Mouse (Mus musculus) megakaryocyte, embryonic 14.5 days (primary cell): Measurements from ENCODE around the gene Suclg1. TPM values are rescaled to one million over a fixed set of nuclear protein-coding genes. Genes with fewer than 3 reads are reported as not detected.
A peak's percentile ranks its signal among the peaks of the same experiment; 100 is the strongest.

Experiments
- H3K27me3 ChIP-seq: replicated peaks from 2 replicates; pipeline ENCODE3; 2012; ENCODE audit warnings: inconsistent platforms
- H3K36me3 ChIP-seq: replicated peaks from 2 replicates; pipeline ENCODE3; 2012; ENCODE audit warnings: low read length, inconsistent platforms, mixed read lengths
- H3K4me1 ChIP-seq: 2 replicates; pipeline ENCODE4 v1.6.1; 2012; ENCODE audit warnings: inconsistent platforms
- H3K4me3 ChIP-seq: replicated peaks from 2 replicates; pipeline ENCODE3; 2012; ENCODE audit warnings: moderate library complexity, mild to moderate bottlenecking, inconsistent platforms
- H3K9me3 ChIP-seq: 2 replicates; pipeline ENCODE4 v1.6.1; 2012; ENCODE audit warnings: inconsistent platforms
- FLI1 ChIP-seq: IDR thresholded peaks from 2 replicates; pipeline ENCODE4 v1.6.1; 2012; ENCODE audit warnings: low read length, inconsistent platforms, mixed read lengths
- GATA1 ChIP-seq: IDR thresholded peaks from 3 replicates; pipeline ENCODE4 v1.6.1; 2012; ENCODE audit warnings: mixed read lengths, low read length, inconsistent platforms, borderline replicate concordance
- polyA plus RNA-seq: library from polyadenylated mRNA; stranded (reverse); fragments of >175 nt; gene quantifications from 2 replicates; pipeline ENCODE4 v1.2.3, GENCODE M21; 2012; ENCODE audit warnings: low replicate concordance; ENCODE audit not compliant: insufficient read depth

The Suclg1 gene
- polyA plus RNA-seq, 1 experiment, result 87.7 TPM

DNA sequence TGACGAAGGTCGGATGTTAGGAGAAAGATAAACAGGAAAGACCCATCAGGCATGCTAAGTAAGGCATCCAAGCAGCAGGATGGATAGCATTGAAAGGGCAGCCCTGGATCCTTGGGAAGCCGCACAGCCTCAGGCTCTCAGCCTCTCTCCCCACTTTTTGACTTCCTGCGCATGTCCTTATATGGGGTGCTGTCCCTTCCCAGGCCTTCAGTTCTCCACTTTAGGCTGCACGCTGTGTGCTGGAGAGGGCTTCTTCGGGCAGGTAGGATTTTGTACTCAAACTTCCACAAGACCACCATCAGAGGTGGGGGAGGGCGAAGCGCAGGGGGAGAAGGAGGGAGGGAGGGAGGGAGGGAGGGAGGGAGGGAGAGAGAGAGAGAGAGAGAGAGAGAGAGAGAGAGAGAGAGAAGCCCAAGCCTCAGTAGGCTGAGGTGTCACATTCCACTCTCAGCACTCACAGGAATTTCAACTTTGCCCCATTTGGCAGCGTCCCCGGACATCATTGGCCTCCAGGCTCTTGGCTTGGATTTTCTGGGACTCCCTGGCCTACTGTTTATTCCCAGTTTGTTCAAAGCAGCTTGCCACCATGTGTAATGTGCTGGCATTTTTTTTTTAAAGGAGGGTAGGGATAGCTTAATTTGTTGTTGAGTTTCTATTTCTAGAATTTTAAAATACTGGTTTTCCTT lies 25.2 kb upstream of the Suclg1 start:
- H3K4me3 ChIP-seq, result peak overlapping the region; percentile 74
- no peaks in the 10 kb centered on the region; the same call in 1 of the 2 replicates for H3K9me3 ChIP-seq
- peaks cover 32% of the 10 kb centered on the region for H3K27me3 ChIP-seq
- no peaks in the 10 kb centered on the region for H3K36me3 ChIP-seq
- TF ChIP-seq GATA1, result no peak
- TF ChIP-seq FLI1, result no peak
- peaks cover 13% of the 10 kb centered on the region for H3K4me1 ChIP-seq

DNA sequence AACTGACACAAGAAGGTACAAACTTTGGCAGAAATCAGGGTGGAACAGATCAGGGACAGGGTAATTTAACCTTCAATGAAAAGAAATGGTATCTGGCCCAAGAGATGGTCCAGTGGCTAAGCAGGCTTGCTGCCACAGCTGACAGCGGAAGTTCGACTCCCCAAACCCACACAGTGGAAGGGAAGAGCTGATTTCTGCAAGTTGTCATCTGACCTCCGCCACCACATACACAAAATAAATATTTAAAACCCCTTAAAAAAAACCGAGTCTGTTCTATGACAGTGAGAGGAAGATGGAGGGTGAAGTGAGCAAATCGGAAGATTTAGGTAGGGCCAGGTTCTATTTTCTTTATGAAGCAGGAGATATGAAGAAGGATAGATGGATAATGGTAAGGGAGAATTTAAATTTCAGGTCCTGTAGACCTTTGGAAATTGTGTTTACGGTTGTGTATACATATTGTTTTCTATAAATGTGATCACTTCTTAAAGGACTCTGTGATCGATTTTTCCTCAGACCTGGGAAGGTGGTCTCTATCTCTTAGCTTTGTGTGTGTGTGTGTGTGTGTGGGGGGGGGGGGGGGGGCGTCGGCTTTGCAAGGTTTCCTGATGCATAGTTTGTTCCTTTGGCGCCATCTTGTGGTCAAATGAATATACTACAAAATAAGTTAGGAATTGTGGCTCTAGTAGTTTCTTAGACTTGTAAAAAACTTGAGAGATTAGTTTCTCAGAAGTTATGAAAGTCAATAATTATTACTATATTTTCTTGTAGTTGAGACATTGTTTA lies 20.6 kb upstream of the Suclg1 start:
- TF ChIP-seq FLI1 (no peak), GATA1 (no peak)
- Histone ChIP-seq H3K4me3 (no peak overlapping the region), H3K36me3 (no peaks in the 10 kb centered on the region), H3K4me1 (peaks cover 7% of the 10 kb centered on the region), H3K27me3 (peaks cover 24% of the 10 kb centered on the region), H3K9me3 (no peaks in the 10 kb centered on the region; the same call in 1 of the 2 replicates)

GRCm38 (mm10) chr6:73228408-73228807 lies 19.8 kb upstream of the Suclg1 start:
- Histone ChIP-seq H3K36me3 (no peaks in the 10 kb centered on the region), H3K9me3 (no peaks in the 10 kb centered on the region; the same call in 1 of the 2 replicates), H3K4me1 (0 out of 2 replicates have a peak, but pooled peaks cover 3% of the 10 kb centered on the region), H3K4me3 (no peak overlapping the region), H3K27me3 (peaks cover 23% of the 10 kb centered on the region)
- TF ChIP-seq GATA1, result no peak
- TF ChIP-seq FLI1, result no peak

DNA sequence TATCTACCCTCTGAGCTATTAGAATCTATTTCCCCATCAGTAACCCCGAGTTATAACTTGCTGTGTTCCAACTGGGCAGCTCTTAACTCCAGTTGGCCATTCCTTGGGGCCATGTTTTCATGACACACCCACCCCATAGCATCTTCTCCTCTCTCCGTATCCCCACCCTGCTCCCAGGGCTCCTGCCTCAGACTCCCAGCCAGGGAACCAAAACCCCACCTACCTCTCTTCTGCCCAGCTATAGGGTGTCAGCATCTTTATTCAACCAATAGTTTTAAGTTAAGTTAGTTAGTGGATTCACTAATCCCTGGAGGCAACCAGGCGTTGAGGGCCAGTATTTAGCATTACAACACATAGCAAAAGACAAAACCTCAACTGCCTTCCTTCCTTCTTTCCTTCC lies 19.3 kb upstream of the Suclg1 start:
- H3K27me3 ChIP-seq, result peaks cover 23% of the 10 kb centered on the region
- H3K9me3 ChIP-seq, result no peaks in the 10 kb centered on the region; the same call in 1 of the 2 replicates
- 0 out of 2 replicates have a peak, but pooled peaks cover 3% of the 10 kb centered on the region for H3K4me1 ChIP-seq
- no peaks in the 10 kb centered on the region for H3K36me3 ChIP-seq
- no peak overlapping the region for H3K4me3 ChIP-seq
- TF ChIP-seq FLI1, result no peak
- no peak for TF ChIP-seq GATA1

- Histone ChIP-seq H3K27me3 (peaks cover 19% of the 10 kb centered on the region), H3K36me3 (no peaks in the 10 kb centered on the region), H3K4me1 (0 out of 2 replicates have a peak, but pooled peaks cover 3% of the 10 kb centered on the region), H3K9me3 (no peaks in the 10 kb centered on the region), H3K4me3 (no peak overlapping the region)
- no peak for TF ChIP-seq FLI1
- TF ChIP-seq GATA1, result no peak
Measured at GRCm38 (mm10) chr6:73232152-73232584, 16.0 kb upstream of the Suclg1 start.

DNA sequence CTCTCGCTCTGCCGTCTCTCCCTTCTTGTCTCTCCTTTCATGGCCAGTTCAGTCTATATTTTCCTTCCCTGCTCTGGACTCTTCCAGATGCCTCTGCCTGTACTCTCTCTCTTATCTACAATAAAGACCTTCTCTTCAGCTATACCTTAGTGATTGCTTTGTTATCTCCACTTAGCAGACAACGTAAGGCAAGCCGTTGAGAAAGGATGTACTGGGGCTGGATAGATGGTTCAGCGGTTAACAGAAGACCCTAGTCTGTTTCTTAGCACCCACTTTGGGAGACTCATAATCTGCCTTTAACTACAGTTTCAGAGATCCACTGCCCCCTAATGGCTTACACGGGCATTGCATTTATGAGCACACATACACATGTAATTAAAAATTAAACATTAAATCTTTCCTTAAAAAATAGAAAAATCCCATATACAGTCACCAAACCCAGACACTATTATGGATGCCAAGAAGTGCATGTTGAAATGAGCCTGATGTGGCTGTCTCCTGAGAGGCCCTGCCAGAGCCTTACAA lies 14.9 kb upstream of the Suclg1 start:
- no peaks in the 10 kb centered on the region for H3K36me3 ChIP-seq
- 0 out of 2 replicates have a peak, but pooled peaks cover 3% of the 10 kb centered on the region for H3K4me1 ChIP-seq
- peaks cover 19% of the 10 kb centered on the region for H3K27me3 ChIP-seq
- no peak overlapping the region for H3K4me3 ChIP-seq
- no peaks in the 10 kb centered on the region for H3K9me3 ChIP-seq
- no peak for TF ChIP-seq GATA1
- TF ChIP-seq FLI1, result no peak

DNA sequence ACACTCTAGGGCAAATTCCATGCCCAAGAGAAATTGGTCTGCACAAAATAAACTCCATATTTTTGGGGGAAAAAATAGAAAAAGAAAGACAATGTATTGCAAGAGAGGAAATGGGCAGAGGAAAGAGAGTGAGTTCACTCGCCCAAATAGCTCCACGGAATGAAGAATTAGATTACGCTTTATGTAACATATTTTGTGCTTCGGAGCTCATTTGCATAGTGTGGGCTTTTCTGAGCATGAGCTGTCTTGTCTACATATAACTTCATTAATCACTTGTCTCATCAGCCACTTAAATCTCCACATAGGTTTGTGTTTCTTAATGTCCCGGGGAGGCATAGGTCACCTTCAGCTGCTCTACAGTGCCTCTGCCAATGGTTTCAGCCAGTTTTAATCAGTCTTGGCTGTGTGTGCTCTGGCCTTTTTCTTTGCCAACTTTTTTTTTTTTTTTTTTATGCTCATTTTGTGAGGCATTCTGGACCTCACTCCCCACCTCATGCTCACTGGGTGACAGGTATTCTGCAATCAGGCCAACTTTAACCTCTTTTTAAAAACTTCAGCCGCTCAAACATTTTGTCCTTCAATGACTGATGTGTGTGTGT lies 13.8 kb upstream of the Suclg1 start:
- Histone ChIP-seq H3K9me3 (no peaks in the 10 kb centered on the region), H3K36me3 (no peaks in the 10 kb centered on the region), H3K27me3 (peaks cover 14% of the 10 kb centered on the region), H3K4me1 (no peaks in the 10 kb centered on the region), H3K4me3 (no peak overlapping the region)
- TF ChIP-seq FLI1 (no peak), GATA1 (no peak)

DNA sequence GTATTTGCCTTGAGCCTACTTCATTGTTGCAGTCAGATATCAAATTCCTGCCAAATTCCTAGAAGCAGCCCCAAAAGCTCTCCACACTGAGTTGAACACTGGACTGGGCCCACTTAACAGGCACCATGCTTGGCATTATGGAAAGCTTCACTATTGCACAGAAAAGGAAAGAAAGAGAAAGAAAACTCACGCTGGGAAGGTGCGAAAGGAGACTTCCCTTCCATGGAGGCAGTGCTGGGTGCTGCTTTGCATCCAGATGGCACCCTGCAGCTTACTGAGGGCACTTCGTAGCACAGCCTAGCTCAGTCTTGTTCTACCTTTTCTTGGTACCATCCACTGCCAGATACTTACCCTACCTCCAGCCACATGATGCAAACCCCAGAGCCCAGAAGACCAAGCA lies 12.5 kb upstream of the Suclg1 start:
- TF ChIP-seq FLI1 (no peak), GATA1 (no peak)
- no peaks in the 10 kb centered on the region for H3K4me1 ChIP-seq
- no peaks in the 10 kb centered on the region for H3K9me3 ChIP-seq
- H3K4me3 ChIP-seq, result no peak overlapping the region
- H3K27me3 ChIP-seq, result peaks cover 11% of the 10 kb centered on the region
- no peaks in the 10 kb centered on the region for H3K36me3 ChIP-seq

DNA sequence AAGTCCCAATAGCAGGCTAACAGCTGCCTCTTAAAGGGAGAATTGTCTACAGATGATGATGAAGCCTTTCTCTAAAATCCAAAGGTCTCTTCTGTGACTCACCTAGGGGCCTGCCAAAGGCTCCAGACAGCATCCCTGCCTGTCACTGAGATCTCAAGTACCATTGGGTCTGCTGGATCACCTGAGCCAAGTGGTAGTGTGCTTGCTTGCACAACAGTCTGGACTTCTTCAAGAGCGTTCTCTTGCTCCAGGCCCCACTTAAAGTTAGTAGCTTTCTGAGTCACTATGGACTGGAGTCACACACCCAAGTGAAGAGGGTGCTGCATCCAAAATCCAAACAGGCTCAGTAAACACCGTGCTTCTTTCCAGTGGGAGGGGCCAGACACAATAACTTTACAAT lies 1.4 kb upstream of the Suclg1 start:
- Histone ChIP-seq H3K36me3 (peaks cover 6% of the 10 kb centered on the region), H3K4me1 (peaks cover 13% of the 10 kb centered on the region), H3K27me3 (peaks cover 2% of the 10 kb centered on the region), H3K4me3 (no peak overlapping the region), H3K9me3 (no peaks in the 10 kb centered on the region)
- no peak for TF ChIP-seq GATA1
- no peak for TF ChIP-seq FLI1

DNA sequence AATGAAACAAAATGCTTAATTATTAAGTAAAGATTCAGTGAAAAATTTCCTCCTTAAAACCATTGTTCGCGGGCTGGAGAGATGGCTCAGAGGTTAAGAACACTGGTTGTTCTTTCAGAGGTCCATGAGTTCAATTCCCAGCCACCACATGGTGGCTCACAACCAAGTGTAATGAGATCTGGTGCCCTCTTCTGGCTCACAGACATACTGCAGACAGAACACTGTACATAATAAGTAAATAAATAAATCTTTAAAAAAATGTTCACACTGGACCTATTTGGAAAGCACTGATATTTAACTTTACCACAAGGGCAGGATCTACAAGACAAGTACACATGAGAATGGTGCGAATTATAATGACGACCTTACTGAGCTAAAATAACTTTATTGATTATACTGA lies 730 bp upstream of the Suclg1 start:
- peaks cover 2% of the 10 kb centered on the region for H3K27me3 ChIP-seq
- no peak for TF ChIP-seq FLI1
- TF ChIP-seq GATA1, result no peak
- peaks cover 3% of the 10 kb centered on the region; the same call in 1 of the 2 replicates for H3K9me3 ChIP-seq
- H3K36me3 ChIP-seq, result peaks cover 12% of the 10 kb centered on the region
- H3K4me1 ChIP-seq, result peaks cover 17% of the 10 kb centered on the region
- H3K4me3 ChIP-seq, result peak overlapping the region; percentile 98
